Mouse (Mus musculus) A20 (cell line): ENCODE results near the gene Sptan1.

Source experiments
- DNase-seq: peaks from one replicate; pipeline ENCODE4 v3.0.0-alpha.2; 2011; ENCODE audit warnings: low read depth, low spot score

The Sptan1 gene

GRCm38 (mm10) chr2:30061215-30062166 lies 96.1 kb downstream of the Sptan1 start:
- peak; percentile 92 for DNase-seq

GRCm38 (mm10) chr2:30062249-30063093 lies 97.1 kb downstream of the Sptan1 start:
- DNase-seq, result peak; percentile 87

GRCm38 (mm10) chr2:30063235-30063634 lies 97.9 kb downstream of the Sptan1 start:
- no peak for DNase-seq

GRCm38 (mm10) chr2:30063791-30064190 lies 98.4 kb downstream of the Sptan1 start:
- peak; percentile 76 for DNase-seq

GRCm38 (mm10) chr2:30064298-30064697 lies 98.9 kb downstream of the Sptan1 start:
- peak; percentile 54 for DNase-seq

GRCm38 (mm10) chr2:30066046-30066901 lies 100.9 kb downstream of the Sptan1 start:
- DNase-seq, result peak; percentile 98

GRCm38 (mm10) chr2:30067031-30067888 lies 101.9 kb downstream of the Sptan1 start:
- peak; percentile 53 for DNase-seq

GRCm38 (mm10) chr2:30067962-30068361 lies 102.6 kb downstream of the Sptan1 start:
- DNase-seq, result no peak

GRCm38 (mm10) chr2:30072875-30073274 lies 107.5 kb downstream of the Sptan1 start:
- DNase-seq, result no peak

GRCm38 (mm10) chr2:30073285-30073684 lies 107.9 kb downstream of the Sptan1 start:
- peak; percentile 17 for DNase-seq

GRCm38 (mm10) chr2:30075625-30076024 lies 110.3 kb downstream of the Sptan1 start:
- DNase-seq, result peak; percentile 20

GRCm38 (mm10) chr2:30076439-30076838 lies 111.1 kb downstream of the Sptan1 start:
- DNase-seq, result peak; percentile 30

GRCm38 (mm10) chr2:30076959-30077358 lies 111.6 kb downstream of the Sptan1 start:
- no peak for DNase-seq

- DNase-seq, result peak; percentile 89
These were observed 112.4 kb downstream of the Sptan1 start, which contains the start of gene Pkn3 for GRCm38 (mm10) chr2:30077502-30078348. TSS of gene Pkn3 (plus strand) at chr2:30077684.

- no peak for DNase-seq
These were observed 113.0 kb downstream of the Sptan1 start for GRCm38 (mm10) chr2:30078349-30078712.

- DNase-seq, result no peak
These were observed 113.4 kb downstream of the Sptan1 start for GRCm38 (mm10) chr2:30078760-30079159.

- DNase-seq, result no peak
These were observed 114.9 kb downstream of the Sptan1 start for GRCm38 (mm10) chr2:30080181-30080800.
